Comparison of ENCODE assay signal across 10 mouse cellular contexts in the genomic region with DNA sequence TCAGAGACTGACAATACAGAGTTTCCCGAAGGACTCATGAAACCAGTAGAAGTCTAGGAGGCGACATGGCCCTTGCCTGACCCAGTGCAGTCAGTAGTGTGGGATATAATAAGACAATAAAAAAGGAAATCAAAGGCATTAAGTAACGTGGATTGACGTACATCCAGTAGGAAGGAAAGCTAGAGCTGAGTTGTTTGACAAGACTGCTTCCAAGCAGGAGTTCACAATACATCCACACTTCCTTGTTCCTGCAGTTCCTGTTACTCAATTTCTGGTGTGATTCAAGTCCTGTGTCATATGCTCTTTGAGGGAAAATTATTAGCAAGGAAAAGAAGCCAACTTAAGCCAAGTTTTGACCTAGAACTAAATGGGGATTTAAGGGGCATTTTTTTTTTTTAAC. TPM values are rescaled to one million over a fixed set of nuclear protein-coding genes. Genes with fewer than 3 reads are reported as not detected.
A peak's percentile ranks its signal among the peaks of the same experiment; 100 is the strongest.
DNase-seq lines count a peak whose midpoint lies in the region; ATAC-seq lines count a peak whose summit lies in the region.
"Had no signal": no experiment of that assay in that cellular context is flagged by ENCODE, and none has a peak within 500 bp of the region (broad histone marks: within the 10 kb centered on the region; RNA-seq: fewer than 3 reads in every experiment).

No protein-coding gene starts in this region.

- 68% methylated on average over 4 of the region's 4 CpGs for WGBS in heart, embryonic 14.5 days
- 63% methylated on average over 4 of the region's 4 CpGs for WGBS in liver, embryonic 16.5 days (ENCODE audit: insufficient replicate concordance)

- no peak for ATAC-seq in megakaryocyte, adult 5-6 weeks (ENCODE audit: poor library complexity, severe bottlenecking)
- no peak for ATAC-seq in heart, embryonic 14.5 days (ENCODE audit: insufficient number of reproducible peaks, insufficient read depth, low FRiP score, low read depth)
- ATAC-seq in liver, embryonic 16.5 days (ENCODE audit: low read depth) = no peak

- H3K36me3 ChIP-seq in megakaryocyte, embryonic 14.5 days (replicated peaks; ENCODE audit: low read length) = peaks cover 14% of the 10 kb centered on the region
- H3K36me3 ChIP-seq in heart, embryonic 14.5 days (ENCODE audit: control insufficient read depth, insufficient read depth, low read length) = peaks cover 3% of the 10 kb centered on the region; the same call in 1 of the 2 replicates
- H3K36me3 ChIP-seq in liver, embryonic 16.5 days (ENCODE audit: control insufficient read depth, insufficient read depth) = no peaks in the 10 kb centered on the region

- peak overlapping the region; percentile 73 for H3K4me2 ChIP-seq in heart, embryonic 14.5 days (ENCODE audit: low read length)
- peak overlapping the region; percentile 87; the same call in 1 of the 2 replicates for H3K4me2 ChIP-seq in liver, embryonic 16.5 days (ENCODE audit: low read depth, low read length)

- no peaks in the 10 kb centered on the region for H3K9me3 ChIP-seq in megakaryocyte, embryonic 14.5 days
- no peaks in the 10 kb centered on the region for H3K9me3 ChIP-seq in heart, embryonic 14.5 days (ENCODE audit: control insufficient read depth, low read length)
- H3K9me3 ChIP-seq in liver, embryonic 16.5 days (replicated peaks; ENCODE audit: control insufficient read depth, low read length) = no peaks in the 10 kb centered on the region

- peak overlapping the region in 1 of 2 experiments; percentile 94; a peak in 1 of 4 replicates for H3K27ac ChIP-seq in heart, embryonic 14.5 days (replicated peaks in 1 of 2; ENCODE audit: control insufficient read depth in 1 of 2, insufficient read depth in 1 of 2, low read depth in 2 of 2, low read length in 2 of 2)
- H3K27ac ChIP-seq in liver, embryonic 16.5 days (ENCODE audit: low read length) = no peak overlapping the region

- peak overlapping the region; percentile 97 for H3K9ac ChIP-seq in heart, embryonic 14.5 days (ENCODE audit: low read length)
- no peak overlapping the region for H3K9ac ChIP-seq in liver, embryonic 16.5 days (ENCODE audit: low read depth, low read length)

- DNase-seq in right cerebral cortex, postnatal 10 days (ENCODE audit: low spot score in 2 of 2) = no peak
- no peak for DNase-seq in right cerebral cortex, postnatal 36 days (ENCODE audit: low spot score in 2 of 2)
- DNase-seq in thymus, postnatal 4 days = no peak
- DNase-seq in right cerebral cortex, postnatal 4 days = no peak
- DNase-seq: kidney, postnatal 14 days had no signal

- peak overlapping the region; percentile 92 for H3K4me3 ChIP-seq in megakaryocyte, embryonic 14.5 days (replicated peaks)
- H3K4me3 ChIP-seq in heart, embryonic 14.5 days (ENCODE audit: control insufficient read depth in 1 of 2, insufficient read depth in 1 of 2, low read depth in 1 of 2, low read length in 2 of 2) = peak overlapping the region in 1 of 2 experiments; percentile 99; a peak in 2 of 4 replicates
- no peak overlapping the region for H3K4me3 ChIP-seq in liver, embryonic 16.5 days (ENCODE audit: low read depth, low read length)

- no peaks in the 10 kb centered on the region for H3K27me3 ChIP-seq in megakaryocyte, embryonic 14.5 days (replicated peaks)
- H3K27me3 ChIP-seq in heart, embryonic 14.5 days (ENCODE audit: control insufficient read depth, insufficient read depth, low read length) = no peaks in the 10 kb centered on the region
- H3K27me3 ChIP-seq in liver, embryonic 16.5 days (ENCODE audit: control insufficient read depth, insufficient read depth, low read depth, low read length) = no peaks in the 10 kb centered on the region

- peaks cover 72% of the 10 kb centered on the region for H3K4me1 ChIP-seq in megakaryocyte, embryonic 14.5 days
- peaks cover 0 to 35% of the 10 kb centered on the region in 2 experiments; a peak in 2 of 4 replicates for H3K4me1 ChIP-seq in heart, embryonic 14.5 days (ENCODE audit: control insufficient read depth in 2 of 2, insufficient read depth in 2 of 2, low read length in 2 of 2)
- peaks cover 20% of the 10 kb centered on the region for H3K4me1 ChIP-seq in liver, embryonic 16.5 days (ENCODE audit: control insufficient read depth, low read depth, low read length)

RNA-seq across cellular contexts. Expression of a gene that starts 2.1 kb away (rescaled TPM):
- polyA plus RNA-seq in megakaryocyte, embryonic 14.5 days (2012; ENCODE audit: insufficient read depth, low replicate concordance) = 12.7 and 17.5 TPM in 2 replicates
- total RNA-seq in megakaryocyte, adult 5-6 weeks (2015) = 22.0 and 22.7 TPM in 2 replicates
- total RNA-seq in megakaryocyte, adult 5-6 weeks (2017) = 18.7 and 19.6 TPM in 2 replicates
- 8.7 and 10.1 TPM in 2 replicates for polyA plus RNA-seq in heart, embryonic 14.5 days (2014; fragmentation: Nextera tagmentation; extraction: Ambion mirVana)
- 4.1 and 4.3 TPM in 2 replicates for polyA plus RNA-seq in liver, embryonic 16.5 days (2015; fragmentation: Nextera tagmentation; extraction: Ambion mirVana)

RNA-seq across cellular contexts. Expression of a gene that starts 30.6 kb away (rescaled TPM):
- polyA plus RNA-seq in megakaryocyte, embryonic 14.5 days (2012; ENCODE audit: insufficient read depth, low replicate concordance) = not detected in 2 replicates
- total RNA-seq in megakaryocyte, adult 5-6 weeks (2015) = not detected in 2 replicates
- total RNA-seq in megakaryocyte, adult 5-6 weeks (2017) = not detected in 2 replicates
- polyA plus RNA-seq in heart, embryonic 14.5 days (2014; fragmentation: Nextera tagmentation; extraction: Ambion mirVana) = not detected in 2 replicates
- 0.14 TPM in 1 of 2 replicates, not detected in the other for polyA plus RNA-seq in liver, embryonic 16.5 days (2015; fragmentation: Nextera tagmentation; extraction: Ambion mirVana)
- polyA plus RNA-seq: testis, adult 2 months had no signal

RNA-seq across cellular contexts. Expression of a gene that starts 37.5 kb away (rescaled TPM):
- polyA plus RNA-seq in megakaryocyte, embryonic 14.5 days (2012; ENCODE audit: insufficient read depth, low replicate concordance) = 1.0 and 1.2 TPM in 2 replicates
- 15.8 and 17.0 TPM in 2 replicates for total RNA-seq in megakaryocyte, adult 5-6 weeks (2015)
- 17.4 and 19.8 TPM in 2 replicates for total RNA-seq in megakaryocyte, adult 5-6 weeks (2017)
- 13.2 and 13.4 TPM in 2 replicates for polyA plus RNA-seq in heart, embryonic 14.5 days (2014; fragmentation: Nextera tagmentation; extraction: Ambion mirVana)
- polyA plus RNA-seq in liver, embryonic 16.5 days (2015; fragmentation: Nextera tagmentation; extraction: Ambion mirVana) = 4.7 and 5.0 TPM in 2 replicates
